Mouse (Mus musculus) cerebellum, adult 18-20 months (tissue): ENCODE data around the gene Ccdc81.
A peak's percentile ranks its signal among the peaks of the same experiment; 100 is the strongest.

Source experiments
- DNase-seq, 2 experiments: peaks; one replicate each; pipeline ENCODE4 v3.0.0; 2021

Gene Ccdc81

GRCm38 (mm10) chr7:89864769-89865168, 38.7 kb downstream of the Ccdc81 start:
- DNase-seq, result no peak

- DNase-seq, result no peak
Observed at GRCm38 (mm10) chr7:89856440-89857217, 46.8 kb downstream of the Ccdc81 start.

GRCm38 (mm10) chr7:89855196-89855595, 48.2 kb downstream of the Ccdc81 start:
- DNase-seq, result no peak

GRCm38 (mm10) chr7:89853131-89853530, 50.3 kb downstream of the Ccdc81 start:
- DNase-seq, result no peak

GRCm38 (mm10) chr7:89852158-89853095, 51.0 kb downstream of the Ccdc81 start:
- no peak for DNase-seq

- DNase-seq, result no peak
Observed at GRCm38 (mm10) chr7:89850510-89850909, 52.9 kb downstream of the Ccdc81 start.

- DNase-seq, result no peak
Observed at GRCm38 (mm10) chr7:89845669-89846068, 57.8 kb downstream of the Ccdc81 start.

- DNase-seq, result peak; percentile 22 to 27
Observed at GRCm38 (mm10) chr7:89843533-89843932, 59.9 kb downstream of the Ccdc81 start.

- no peak for DNase-seq
Observed at GRCm38 (mm10) chr7:89843121-89843520, 60.3 kb downstream of the Ccdc81 start.

- DNase-seq, result no peak
Observed at GRCm38 (mm10) chr7:89842404-89842715, 61.1 kb downstream of the Ccdc81 start.

- DNase-seq, result peak; percentile 80 to 88
Observed at GRCm38 (mm10) chr7:89841670-89842403, 61.6 kb downstream of the Ccdc81 start.

- DNase-seq, result no peak
Observed at GRCm38 (mm10) chr7:89839721-89840120, 63.7 kb downstream of the Ccdc81 start.

- no peak for DNase-seq
Observed at GRCm38 (mm10) chr7:89837841-89838240, 65.6 kb downstream of the Ccdc81 start.

- DNase-seq, result no peak
Observed at GRCm38 (mm10) chr7:89836676-89837075, 66.8 kb downstream of the Ccdc81 start.

- peak; percentile 47 to 53 for DNase-seq
Observed at GRCm38 (mm10) chr7:89835566-89835965, 67.9 kb downstream of the Ccdc81 start.

GRCm38 (mm10) chr7:89833521-89833920, 69.9 kb downstream of the Ccdc81 start:
- no peak for DNase-seq

GRCm38 (mm10) chr7:89829201-89829600, 74.2 kb downstream of the Ccdc81 start:
- DNase-seq, result peak in 1 of 2 experiments; percentile 5

- no peak for DNase-seq
Observed at GRCm38 (mm10) chr7:89828436-89829065, 74.9 kb downstream of the Ccdc81 start.
